ENCODE assay signal across 11 mouse cellular contexts in genomic region chrX:105167217-105167616, GRCm38 (mm10). TPM values are rescaled to one million over a fixed set of nuclear protein-coding genes. Genes with fewer than 3 reads are reported as not detected.
DNase-seq lines count a peak whose midpoint lies in the region; ATAC-seq and TF ChIP-seq lines count a peak whose summit lies in the region.
"Had no signal": no experiment of that assay in that cellular context is flagged by ENCODE, and none has a peak within 500 bp of the region (broad histone marks: within the 10 kb centered on the region; RNA-seq: fewer than 3 reads in every experiment).

No protein-coding gene starts in this region.

- no peak overlapping the region for H3K27ac ChIP-seq in heart, postnatal 0 days (ENCODE audit: low read depth)
- no peak overlapping the region for H3K27ac ChIP-seq in neural tube, embryonic 15.5 days (replicated peaks)
- H3K27ac ChIP-seq in forebrain, embryonic 10.5 days = no peak overlapping the region
- H3K27ac ChIP-seq: embryonic facial prominence, embryonic 12.5 days had no signal

- TF ChIP-seq EP300 in heart, postnatal 0 days (IDR thresholded peaks at IDR 0.05; ENCODE audit: low read depth) = no peak

- peak; percentile 39 for TF ChIP-seq CTCF in heart, postnatal 0 days (IDR thresholded peaks at IDR 0.05; ENCODE audit: low read depth)

- H3K27me3 ChIP-seq in heart, postnatal 0 days (ENCODE audit: control insufficient read depth, insufficient read depth, low read length) = no peaks in the 10 kb centered on the region
- peaks cover 23% of the 10 kb centered on the region for H3K27me3 ChIP-seq in neural tube, embryonic 15.5 days (replicated peaks)
- peaks cover 77% of the 10 kb centered on the region for H3K27me3 ChIP-seq in forebrain, embryonic 10.5 days (ENCODE audit: poor library complexity, severe bottlenecking)

- H3K9me3 ChIP-seq in heart, postnatal 0 days (replicated peaks; ENCODE audit: control insufficient read depth, low read length) = no peaks in the 10 kb centered on the region
- no peaks in the 10 kb centered on the region for H3K9me3 ChIP-seq in neural tube, embryonic 15.5 days (replicated peaks)
- no peaks in the 10 kb centered on the region for H3K9me3 ChIP-seq in forebrain, embryonic 10.5 days
- H3K9me3 ChIP-seq: embryonic facial prominence, embryonic 12.5 days had no signal

- H3K4me2 ChIP-seq in heart, postnatal 0 days (ENCODE audit: low read depth, low read length) = no peak overlapping the region
- no peak overlapping the region for H3K4me2 ChIP-seq in neural tube, embryonic 15.5 days
- H3K4me2 ChIP-seq: embryonic facial prominence, embryonic 12.5 days had no signal

- H3K36me3 ChIP-seq in heart, postnatal 0 days (replicated peaks; ENCODE audit: control insufficient read depth, insufficient read depth, low read length) = no peaks in the 10 kb centered on the region
- no peaks in the 10 kb centered on the region for H3K36me3 ChIP-seq in neural tube, embryonic 15.5 days
- no peaks in the 10 kb centered on the region for H3K36me3 ChIP-seq in forebrain, embryonic 10.5 days (replicated peaks)
- H3K36me3 ChIP-seq: embryonic facial prominence, embryonic 12.5 days had no signal

- H3K4me1 ChIP-seq in heart, postnatal 0 days (ENCODE audit: control insufficient read depth, insufficient read depth) = no peaks in the 10 kb centered on the region
- H3K4me1 ChIP-seq in neural tube, embryonic 15.5 days = no peaks in the 10 kb centered on the region
- H3K4me1 ChIP-seq in forebrain, embryonic 10.5 days = no peaks in the 10 kb centered on the region
- H3K4me1 ChIP-seq: embryonic facial prominence, embryonic 12.5 days had no signal

- DNase-seq in heart, postnatal 0 days (ENCODE audit: low spot score) = no peak
- DNase-seq in heart, adult 18-20 months = no peak
- DNase-seq in 416B (ENCODE audit: low read depth) (peak; percentile 56), NIH3T3 (ENCODE audit: low read depth) (peak; percentile 25)
- no peak for DNase-seq in forebrain, embryonic 10.5 days (ENCODE audit: extremely low spot score, low spot score)
- DNase-seq: adrenal gland, postnatal 36 days; kidney, adult 2 months had no signal

- ATAC-seq in heart, postnatal 0 days (ENCODE audit: insufficient read depth, low read depth) = no peak
- ATAC-seq in hematopoietic stem cell, adult 5-6 weeks (replicated peaks in 1 of 2; ENCODE audit: insufficient read depth in 1 of 2, low FRiP score in 2 of 2, low TSS enrichment in 1 of 2, low read depth in 1 of 2, poor library complexity in 2 of 2, severe bottlenecking in 2 of 2) = peak; percentile 64 to 65; a peak in 3 of 4 replicates
- no peak for ATAC-seq in neural tube, embryonic 15.5 days (ENCODE audit: low FRiP score)
- ATAC-seq in megakaryocyte, adult 5-6 weeks (ENCODE audit: poor library complexity, severe bottlenecking) = no peak

- WGBS in heart, postnatal 0 days = 55% methylated on average over 2 of the region's 2 CpGs
- WGBS in neural tube, embryonic 15.5 days = 70% methylated on average over 2 of the region's 2 CpGs
- 83% methylated on average over 2 of the region's 2 CpGs for WGBS in forebrain, embryonic 10.5 days

- no peak overlapping the region for H3K9ac ChIP-seq in heart, postnatal 0 days (replicated peaks; ENCODE audit: low read depth, low read length)
- no peak overlapping the region for H3K9ac ChIP-seq in neural tube, embryonic 15.5 days (replicated peaks)
- H3K9ac ChIP-seq: embryonic facial prominence, embryonic 12.5 days had no signal

- no peak overlapping the region for H3K4me3 ChIP-seq in heart, postnatal 0 days (ENCODE audit: low read depth, low read length)
- H3K4me3 ChIP-seq in neural tube, embryonic 15.5 days (replicated peaks) = no peak overlapping the region
- H3K4me3 ChIP-seq in forebrain, embryonic 10.5 days = no peak overlapping the region
- H3K4me3 ChIP-seq: embryonic facial prominence, embryonic 12.5 days had no signal

RNA-seq across cellular contexts. Expression of gene Magee1, which starts 47.0 kb away (rescaled TPM):
- total RNA-seq in heart, postnatal 0 days (2014; rRNA removed; ENCODE audit: low replicate concordance) = 6.3 and 7.6 TPM in 2 replicates
- polyA plus RNA-seq in heart, postnatal 0 days (2015; fragmentation: Nextera tagmentation; extraction: Ambion mirVana) = 6.6 and 7.2 TPM in 2 replicates
- total RNA-seq in heart, adult 18-20 months (2021) = 1 to 10 TPM; 3.7 to 5.4 TPM
- 1.2 and 5.2 TPM in 2 replicates for total RNA-seq in hematopoietic stem cell, adult 5-6 weeks (2017)
- 224 and 258 TPM in 2 replicates for polyA plus RNA-seq in neural tube, embryonic 15.5 days (2015; fragmentation: Nextera tagmentation; extraction: Ambion mirVana)
- total RNA-seq in megakaryocyte, adult 5-6 weeks (2015) = 1.3 and 1.4 TPM in 2 replicates
- total RNA-seq in megakaryocyte, adult 5-6 weeks (2017) = 0.95 and 2.4 TPM in 2 replicates
- 26.5 and 27.5 TPM in 2 replicates for polyA plus RNA-seq in forebrain, embryonic 10.5 days (2016; fragmentation: Nextera tagmentation; extraction: Ambion mirVana)

Comparison
In these comparisons a context has a peak if more than half of its experiments do, and no peak if none do; other contexts are left out.
1. ATAC-seq: peak in hematopoietic stem cell, adult 5-6 weeks (2 of 2); none in heart, postnatal 0 days (single experiment), neural tube, embryonic 15.5 days (single experiment) and megakaryocyte, adult 5-6 weeks (single experiment).
2. DNase-seq: peak in 416B (single experiment) and NIH3T3 (single experiment); none in heart, postnatal 0 days (single experiment), heart, adult 18-20 months (0 of 2) and forebrain, embryonic 10.5 days (single experiment).